Mouse (Mus musculus): ENCODE data around the gene Slc11a2.

DNA sequence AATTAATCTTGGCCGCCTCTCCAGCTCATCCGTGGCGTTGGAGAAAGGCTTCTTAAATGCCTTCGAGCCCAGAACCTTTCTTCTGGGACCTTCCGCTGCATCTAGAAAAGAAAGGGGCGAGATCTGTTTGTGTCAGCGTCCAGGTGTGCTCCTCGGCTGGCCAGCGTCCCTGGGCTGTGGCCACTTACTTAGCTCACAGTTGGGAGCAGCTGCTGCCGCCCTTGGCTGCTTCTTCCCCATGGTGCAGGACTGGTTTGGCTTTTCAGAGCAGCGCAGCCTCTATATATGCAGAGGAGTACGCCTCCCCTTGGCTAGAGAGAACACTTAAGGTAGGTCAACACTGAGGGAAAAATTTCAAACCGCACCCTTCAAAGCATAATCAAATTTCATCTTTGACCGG, 956 bp downstream of the Slc11a2 start:
- TF ChIP-seq CTCF (IDR thresholded peaks at IDR 0.05; ENCODE audit: low read depth) (0 out of 2 replicates have a peak, but pooled peaks have one; percentile 31), EP300 (IDR thresholded peaks at IDR 0.05; ENCODE audit: low read depth) (no peak)

Data from liver, postnatal 0 days (tissue).